Mouse (Mus musculus): ENCODE measurements around the gene Rpl27a.

Gene Rpl27a

GRCm38 (mm10) chr7:109563775-109564362 is 44.9 kb downstream of the Rpl27a start:
- DNase-seq (ENCODE audit: low spot score in 2 of 2), result no peak

DNA sequence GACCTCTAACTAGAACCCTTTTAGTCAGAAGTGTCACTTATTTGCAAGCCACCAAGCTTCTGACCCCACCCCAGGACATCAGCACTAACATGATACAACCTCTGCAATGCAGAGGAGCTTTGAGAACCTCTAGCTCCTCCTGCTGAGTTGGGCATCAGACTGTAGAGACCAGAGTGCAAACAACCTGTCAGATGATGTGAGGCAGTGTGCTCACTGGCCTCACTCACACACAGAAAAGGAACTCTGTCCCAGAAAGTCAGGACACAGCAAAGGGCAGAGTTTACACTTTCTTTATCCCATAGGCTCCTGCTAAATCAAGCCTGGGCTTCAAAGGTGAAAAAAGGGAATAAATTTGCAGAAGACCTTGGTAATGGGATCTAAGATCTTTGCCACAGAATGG is 47.4 kb downstream of the Rpl27a start:
- DNase-seq (ENCODE audit: low spot score in 2 of 2), result no peak

GRCm38 (mm10) chr7:109566841-109567768 is 48.2 kb downstream of the Rpl27a start:
- no peak for DNase-seq (ENCODE audit: low spot score in 2 of 2)

DNA sequence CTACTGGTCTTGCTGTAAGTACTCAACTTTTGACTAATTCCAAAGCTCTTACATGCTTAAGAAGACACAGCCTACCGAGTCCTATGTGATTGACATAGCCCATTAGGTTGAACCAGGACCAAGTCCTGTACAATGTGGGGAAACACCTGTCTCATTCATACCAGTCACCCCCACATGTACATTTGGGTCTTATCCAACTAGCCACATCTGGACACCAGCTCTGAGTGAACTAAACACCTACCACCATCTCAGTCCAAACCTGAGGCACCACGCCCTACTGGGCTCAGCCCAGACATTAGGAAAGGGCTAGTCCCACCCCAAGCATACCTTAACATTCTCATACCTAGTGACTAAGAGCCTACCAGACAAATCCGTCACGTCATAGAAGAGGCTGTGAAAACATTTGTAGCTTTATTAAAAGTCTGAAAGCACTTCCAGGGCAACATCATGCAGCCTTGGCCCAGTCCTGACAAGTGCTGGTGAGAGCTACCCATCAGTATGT is 49.5 kb downstream of the Rpl27a start:
- DNase-seq (ENCODE audit: low spot score in 2 of 2), result no peak

Data from urinary bladder, postnatal 36 days (tissue).